Mouse (Mus musculus) fat pad, adult 2 months (tissue): ENCODE results near the gene Tbx21.

Experiments
- DNase-seq: peaks from one replicate; pipeline ENCODE4 v3.0.0-alpha.2; 2011; ENCODE audit warnings: low read depth, low spot score; ENCODE audit errors: extremely low read depth

Tbx21 gene

DNA sequence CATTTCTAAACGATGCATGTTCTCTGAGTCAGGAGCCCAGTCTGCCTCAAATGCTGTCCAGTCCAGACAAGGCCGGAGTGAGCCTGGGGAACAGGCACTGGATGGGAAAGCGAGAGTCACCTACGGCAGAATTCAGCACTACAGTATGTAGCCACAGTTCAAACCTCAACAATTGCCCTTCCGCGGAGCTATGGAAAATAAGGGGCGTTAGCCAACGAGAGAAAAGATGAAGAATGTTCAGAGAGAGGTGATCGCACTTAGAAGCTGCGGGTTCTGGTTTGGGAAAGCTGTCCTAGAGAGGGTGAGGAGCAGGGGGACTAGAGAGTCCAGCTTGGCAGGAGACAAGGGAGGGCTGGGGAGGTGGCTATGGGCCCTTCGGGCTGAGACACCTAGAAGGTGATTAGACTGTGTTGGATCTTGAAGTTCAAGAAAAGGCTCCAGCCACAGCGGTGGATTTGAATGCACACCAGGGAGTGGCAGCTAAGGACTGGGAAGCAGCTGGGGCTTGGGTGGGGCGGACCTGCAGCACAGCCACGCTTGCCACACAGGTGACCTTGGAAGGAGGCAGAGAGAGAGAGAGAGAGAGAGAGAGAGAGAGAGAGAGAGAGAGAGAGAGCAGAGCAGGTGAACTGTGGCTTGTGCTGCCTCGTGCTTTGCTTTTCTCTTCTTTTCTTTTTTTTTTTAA, 30.2 kb downstream of the Tbx21 start:
- DNase-seq, result no peak

- DNase-seq, result no peak
Observed at GRCm38 (mm10) chr11:97083401-97084140, 31.6 kb downstream of the Tbx21 start.

GRCm38 (mm10) chr11:97082977-97083376, 32.2 kb downstream of the Tbx21 start:
- peak; percentile 19 for DNase-seq

DNA sequence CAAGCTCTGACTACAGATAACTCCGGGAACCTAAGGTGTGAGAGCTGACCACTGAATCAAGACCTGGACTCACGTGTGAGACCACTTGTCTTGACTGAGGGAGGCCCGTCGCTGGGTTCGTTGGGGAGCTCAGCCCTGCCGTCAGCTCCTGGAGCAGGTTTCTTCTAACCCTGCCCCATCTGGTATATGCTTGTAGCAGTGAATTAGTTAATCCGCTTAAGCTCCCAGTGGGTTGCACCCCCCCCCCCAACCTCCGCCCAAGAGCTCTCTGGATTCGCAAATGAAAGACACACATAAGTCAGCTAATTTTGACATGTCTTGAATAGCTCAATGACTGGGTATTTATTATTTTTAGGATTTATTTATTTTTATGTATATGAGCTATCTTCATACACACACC, 34.8 kb downstream of the Tbx21 start:
- no peak for DNase-seq

- DNase-seq, result no peak
Observed at GRCm38 (mm10) chr11:97078751-97079150, 36.4 kb downstream of the Tbx21 start.

- no peak for DNase-seq
Observed at GRCm38 (mm10) chr11:97074235-97074634, 40.9 kb downstream of the Tbx21 start.

- DNase-seq, result no peak
Observed at GRCm38 (mm10) chr11:97072533-97072932, 42.6 kb downstream of the Tbx21 start.

DNA sequence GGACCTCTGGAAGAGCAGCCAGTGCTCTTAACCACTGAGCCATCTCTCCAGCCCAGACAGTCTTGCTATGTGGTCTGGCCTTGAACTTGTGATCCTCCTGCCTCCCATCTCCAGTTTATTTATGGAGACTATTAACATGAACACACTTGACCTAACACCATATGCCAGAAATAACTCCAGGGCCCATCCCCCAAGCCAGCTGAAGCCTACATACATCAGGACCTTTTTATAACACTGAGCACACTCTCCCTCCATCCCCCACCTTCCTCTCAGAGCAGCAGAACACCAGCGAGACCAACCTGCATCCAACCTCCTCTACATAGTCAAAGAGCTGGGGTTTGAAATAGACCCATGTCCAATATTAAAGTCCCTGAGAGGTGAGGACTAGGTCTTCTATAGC, 44.0 kb downstream of the Tbx21 start:
- DNase-seq, result no peak

DNA sequence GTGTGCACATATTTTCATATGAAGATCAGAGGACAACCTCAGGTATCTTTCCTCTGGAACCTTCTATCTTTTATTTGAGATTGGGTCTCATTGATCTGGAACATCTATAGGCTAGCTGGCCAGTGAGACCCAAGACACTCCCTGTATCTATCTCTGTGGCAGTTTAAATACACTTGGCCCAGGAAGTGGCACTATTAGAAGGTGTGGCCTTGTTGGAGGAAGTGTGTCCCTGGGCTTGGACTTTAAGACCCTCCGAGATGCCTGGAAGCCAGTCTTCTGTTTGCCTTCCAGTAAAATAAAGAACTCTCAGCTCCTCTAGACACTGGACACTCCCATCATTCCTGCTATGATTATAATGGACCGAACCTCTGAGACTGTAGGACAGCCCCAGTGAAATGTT, 45.4 kb downstream of the Tbx21 start:
- DNase-seq, result no peak

- no peak for DNase-seq
Observed at GRCm38 (mm10) chr11:97069333-97069732, 45.8 kb downstream of the Tbx21 start.

DNA sequence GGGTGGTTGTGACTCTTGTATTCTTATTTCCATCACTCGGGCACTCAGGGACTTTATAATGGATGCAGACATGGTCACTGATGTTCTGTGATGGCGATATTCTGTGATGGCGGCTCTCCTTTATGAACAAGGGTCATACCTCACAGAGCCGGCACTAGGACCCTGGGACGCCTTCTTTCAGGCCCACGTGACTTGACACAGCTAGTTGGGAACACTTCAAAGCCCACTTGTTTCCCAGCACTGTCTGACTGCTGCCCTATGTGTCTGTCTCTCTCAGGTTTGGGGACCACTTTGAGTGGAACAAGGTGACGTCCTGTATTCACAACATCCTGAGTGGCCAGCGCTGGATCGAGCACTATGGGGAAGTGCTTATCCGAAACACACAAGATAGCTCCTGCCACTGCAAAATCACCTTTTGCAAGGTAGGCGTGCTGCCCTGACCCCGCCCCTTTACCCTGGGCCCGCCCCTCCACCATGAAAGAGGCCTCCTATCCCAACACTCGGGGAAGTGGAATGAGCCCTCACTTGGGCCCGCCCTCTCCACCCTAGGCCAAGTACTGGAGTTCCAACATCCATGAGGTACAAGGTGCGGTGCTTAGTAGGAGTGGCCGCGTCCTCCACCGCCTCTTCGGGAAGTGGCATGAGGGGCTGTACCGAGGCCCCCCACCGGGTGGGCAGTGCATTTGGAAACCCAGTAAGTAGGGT, 48.3 kb downstream of the Tbx21 start:
- no peak for DNase-seq

DNA sequence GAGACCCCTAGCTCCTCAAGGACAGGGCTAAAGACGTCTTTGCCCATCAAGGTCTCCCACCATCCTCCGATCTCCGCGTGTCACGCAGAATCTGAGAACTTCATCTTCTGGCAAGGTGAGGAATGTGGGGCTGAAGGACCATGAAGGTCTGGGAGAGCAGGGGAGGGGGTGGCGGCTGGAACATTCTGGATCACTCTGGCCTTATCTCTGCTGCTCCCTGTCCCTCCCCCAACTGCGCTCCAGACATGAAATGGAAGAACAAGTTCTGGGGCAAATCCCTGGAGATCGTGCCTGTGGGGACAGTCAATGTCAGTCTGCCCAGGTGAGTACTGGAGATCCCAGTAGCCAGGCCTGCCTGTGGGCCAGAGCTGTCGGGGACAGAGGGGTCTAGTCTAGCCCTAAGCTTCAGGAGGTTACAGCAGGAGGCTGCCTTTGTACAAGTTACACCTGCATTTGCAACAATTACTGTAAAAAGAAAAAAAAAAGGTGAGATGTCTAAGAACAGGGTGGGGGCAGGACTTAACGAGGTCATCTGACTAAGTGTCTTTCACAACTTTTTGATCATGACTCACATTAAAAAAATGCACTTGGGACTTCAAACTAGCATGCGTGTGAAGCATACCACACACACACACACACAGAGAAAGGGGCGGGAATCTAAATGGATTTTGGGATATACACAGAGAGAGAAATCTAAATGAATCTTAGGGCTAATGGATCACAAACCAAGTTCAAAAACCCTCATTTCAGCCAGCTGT, 49.4 kb downstream of the Tbx21 start:
- no peak for DNase-seq

- DNase-seq, result no peak
Observed at GRCm38 (mm10) chr11:97063921-97064295, 51.2 kb downstream of the Tbx21 start.

DNA sequence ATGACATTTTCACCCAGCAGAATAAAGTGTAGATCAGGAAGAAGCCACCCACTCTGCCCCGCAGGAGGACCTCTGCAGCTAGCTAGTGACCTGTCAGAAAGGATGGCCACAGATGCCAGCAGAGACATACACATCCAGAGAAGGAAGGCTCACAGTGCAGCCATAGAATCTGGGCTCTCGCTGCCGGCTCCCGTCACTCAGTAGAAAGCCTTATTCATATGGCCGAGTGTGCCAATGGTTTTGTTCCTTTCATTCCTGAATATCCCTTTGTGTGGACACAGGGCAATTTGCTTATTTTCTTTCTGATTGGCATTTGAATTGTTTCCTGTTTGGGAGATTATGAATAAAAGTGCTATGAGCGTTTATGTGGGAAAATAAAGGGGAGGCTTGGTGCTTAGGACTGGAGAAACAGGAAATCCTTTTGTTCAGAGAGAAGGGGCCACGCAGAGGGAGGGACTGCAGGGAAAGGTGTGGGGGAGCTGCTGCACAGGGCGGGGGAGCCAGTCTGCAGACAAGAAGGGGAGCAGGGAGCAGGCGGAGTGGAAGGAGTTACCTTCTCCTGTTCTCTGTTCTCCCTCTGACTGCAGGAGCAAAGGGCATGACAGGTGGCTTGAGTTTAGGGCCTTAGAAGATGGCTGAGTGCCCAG, 51.7 kb downstream of the Tbx21 start:
- DNase-seq, result no peak

DNA sequence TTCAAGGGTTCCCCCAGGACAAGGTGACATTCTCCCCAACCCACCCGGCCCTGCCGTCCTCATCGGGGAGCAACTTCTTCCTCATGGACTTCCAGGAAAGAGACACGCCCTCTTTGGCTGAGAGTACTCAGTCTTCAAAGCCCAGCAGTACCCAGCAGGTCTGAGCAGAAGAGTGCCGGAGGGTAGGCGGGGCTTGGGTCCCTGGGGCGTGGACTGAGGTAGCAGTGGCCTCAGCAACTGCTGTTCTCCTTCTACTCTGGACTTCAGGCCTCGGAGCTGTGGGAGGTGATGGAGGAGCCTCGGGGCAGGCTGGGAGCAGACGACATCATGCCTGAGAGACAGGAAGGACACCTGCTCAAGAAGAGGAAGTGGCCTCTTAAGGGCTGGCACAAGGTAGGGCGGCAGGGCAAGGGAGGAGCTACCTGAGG, 62.9 kb downstream of the Tbx21 start:
- DNase-seq, result no peak

- no peak for DNase-seq
Observed at GRCm38 (mm10) chr11:97050944-97051586, 64.1 kb downstream of the Tbx21 start.

GRCm38 (mm10) chr11:97050216-97050943, 64.8 kb downstream of the Tbx21 start, which contains the start of gene Osbpl7:
TSS of gene Osbpl7 (plus strand) at chr11:97050628.
- no peak for DNase-seq

DNA sequence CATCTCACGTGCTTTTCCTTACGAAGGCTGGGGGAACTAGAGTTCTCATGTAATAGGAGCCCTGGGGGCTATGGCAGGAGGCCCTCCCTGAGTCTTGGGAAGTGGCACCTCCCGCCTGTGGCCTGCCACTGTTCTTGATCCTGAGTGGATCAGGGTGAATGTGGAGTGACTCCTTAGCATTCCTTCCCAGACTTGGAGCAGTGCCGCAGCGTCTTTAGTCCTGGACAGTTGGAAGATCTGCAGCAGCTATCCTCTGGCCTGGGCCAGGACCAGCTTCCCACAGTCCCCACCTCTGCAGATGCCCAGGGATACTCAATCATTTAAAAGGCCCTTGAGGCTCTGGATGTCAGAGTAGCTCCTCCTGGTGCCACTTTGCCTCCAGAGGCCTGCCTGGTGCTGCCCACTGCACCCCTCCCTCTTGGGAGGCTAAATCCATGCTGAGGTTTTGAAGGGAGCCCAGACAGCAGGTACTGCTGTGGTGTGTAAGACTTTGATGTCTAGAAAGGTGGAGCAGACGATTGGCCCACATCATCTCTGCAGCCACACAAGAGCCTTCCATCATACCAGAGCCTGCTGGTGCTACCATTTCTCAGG, 65.5 kb downstream of the Tbx21 start:
- DNase-seq, result no peak

- DNase-seq, result no peak
Observed at GRCm38 (mm10) chr11:97048090-97048650, 67.0 kb downstream of the Tbx21 start.
